Mouse (Mus musculus): ENCODE results near the gene Olfr785.
"Not testable (repeated sequence)": the region's sequence is repeated elsewhere in the genome, so short reads cannot be mapped to it uniquely, and the experiment has no call there.

The Olfr785 gene

GRCm38 (mm10) chr10:129405126-129405525, at the start of gene Olfr785:
TSS of gene Olfr785 (plus strand) at chr10:129405426.
- DNase-seq = no peak

- not testable (repeated sequence) for DNase-seq
Observed at GRCm38 (mm10) chr10:129356496-129356895, 48.7 kb upstream of the Olfr785 start.

- no peak for DNase-seq
Observed at GRCm38 (mm10) chr10:129357307-129357706, 47.9 kb upstream of the Olfr785 start.

- not testable (repeated sequence) for DNase-seq
Observed at GRCm38 (mm10) chr10:129374051-129374450, 31.2 kb upstream of the Olfr785 start.

DNA sequence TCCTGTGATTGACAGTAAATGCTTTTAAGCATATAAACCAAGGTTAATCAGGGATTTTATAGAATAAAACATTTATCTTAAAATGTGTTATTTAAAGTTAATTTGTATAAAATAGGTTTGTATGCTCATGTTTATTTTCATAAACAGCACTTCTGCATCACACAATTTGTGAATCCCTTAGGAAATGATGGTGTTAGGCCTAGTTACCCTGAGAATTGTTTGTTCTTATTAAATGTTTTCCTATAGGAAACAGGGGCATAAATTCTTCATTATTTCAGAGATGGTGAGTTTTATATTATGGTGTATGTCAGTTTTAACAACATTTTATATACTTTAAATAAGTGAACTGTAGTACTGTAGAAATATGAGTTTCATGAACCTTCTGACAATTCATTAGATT, 21.4 kb upstream of the Olfr785 start, which contains the start of gene Olfr784:
TSS of gene Olfr784 (plus strand) at position 301 of the 400 bp plus-strand sequence.
- DNase-seq = no peak

- no peak for DNase-seq
Observed at GRCm38 (mm10) chr10:129400892-129401291, 4.3 kb upstream of the Olfr785 start.

DNA sequence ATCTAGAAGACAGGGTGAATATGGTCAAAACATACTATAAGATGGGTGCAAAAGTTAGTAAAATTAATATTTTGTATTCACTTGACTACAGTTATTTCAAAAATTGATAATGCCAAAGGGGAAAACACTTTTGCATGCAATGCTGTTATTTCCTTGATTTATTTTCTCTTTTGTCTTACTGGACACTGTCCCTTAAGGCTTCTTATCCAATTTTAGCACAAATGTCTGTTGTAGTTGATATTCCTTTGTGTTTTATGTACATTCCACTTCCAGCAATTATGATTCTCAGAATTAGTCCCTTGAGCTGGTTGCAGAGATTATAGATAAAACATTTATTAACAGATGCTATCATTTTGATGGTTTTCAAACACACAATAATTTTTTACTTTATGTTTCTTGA, 21.8 kb downstream of the Olfr785 start, which contains the start of gene Olfr786:
TSS of gene Olfr786 (plus strand) at position 301 of the 400 bp plus-strand sequence.
- no peak for DNase-seq
